Mouse (Mus musculus): Measurements from ENCODE around the gene Ppa1. TPM values are rescaled to one million over a fixed set of nuclear protein-coding genes. Genes with fewer than 3 reads are reported as not detected.
"Not testable (repeated sequence)": the region's sequence is repeated elsewhere in the genome, so short reads cannot be mapped to it uniquely, and the experiment has no call there.

Ppa1 gene
- polyA plus RNA-seq (2015; fragmentation: Nextera tagmentation; extraction: Ambion mirVana): 156 and 158 TPM in 2 replicates

DNA sequence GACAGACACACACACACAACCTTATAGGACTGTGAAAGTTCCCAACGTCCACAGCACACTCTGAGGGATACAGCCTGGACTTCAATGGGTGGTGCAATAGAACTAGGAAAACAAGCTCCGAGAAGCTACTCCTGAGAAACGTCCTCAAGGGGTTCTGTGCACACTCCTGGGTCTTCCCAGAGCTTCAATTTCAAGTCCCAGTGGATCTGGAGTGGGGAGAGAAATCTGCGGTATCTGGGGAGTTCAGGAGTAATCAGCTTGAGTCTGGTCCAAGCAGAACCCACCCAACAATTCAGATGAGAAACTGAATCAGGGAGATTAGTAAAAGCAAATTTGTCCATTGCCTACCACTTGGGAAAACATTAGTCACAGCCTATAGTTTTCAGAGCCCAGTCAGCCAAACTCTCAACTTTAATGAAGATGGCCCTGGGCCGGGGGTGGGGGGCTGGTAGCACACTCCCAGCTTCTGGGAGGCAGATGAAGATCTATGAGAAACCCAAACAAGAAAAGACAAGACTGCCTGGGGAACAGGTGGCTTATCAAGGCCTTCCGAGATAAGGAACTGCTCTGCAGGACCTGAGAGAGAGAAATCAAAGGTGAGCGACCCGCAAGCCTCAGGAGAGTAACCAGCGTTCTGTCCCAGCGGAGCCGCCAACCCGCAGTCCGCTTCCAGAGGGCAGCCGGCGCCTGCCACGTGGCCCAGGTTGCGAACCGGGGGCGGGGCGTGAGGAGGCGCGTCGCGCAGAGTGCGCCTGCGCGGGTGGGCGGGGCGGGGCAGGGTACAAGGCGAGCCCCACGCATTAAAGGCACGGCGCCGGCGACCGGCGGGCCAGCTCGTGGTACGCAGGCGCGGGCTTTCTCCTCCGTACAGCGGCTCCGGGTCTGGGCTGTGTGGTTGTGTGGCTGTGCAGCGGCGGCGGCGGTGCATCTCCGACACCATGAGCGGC is at the start of gene Ppa1:
Gene Ppa1 (plus strand): TSS at position 763 of the 947 bp plus-strand sequence.
- Histone ChIP-seq H3K4me2 (ENCODE audit: low read depth, low read length) (peak within 1 kb of the TSS; percentile 78), H3K4me1 (ENCODE audit: control insufficient read depth, insufficient read depth, low read length) (0 out of 2 replicates have a peak, but pooled peaks cover 4% of the 10 kb centered on the region), H3K27me3 (ENCODE audit: control insufficient read depth, insufficient read depth, low read length) (no peaks in the 10 kb centered on the region), H3K27ac (ENCODE audit: low read length) (peak within 1 kb of the TSS; percentile 81), H3K9ac (ENCODE audit: low read length) (peak within 1 kb of the TSS; percentile 81), H3K9me3 (replicated peaks; ENCODE audit: control insufficient read depth, low read length) (no peaks in the 10 kb centered on the region), H3K4me3 (replicated peaks; ENCODE audit: low read length) (peak within 1 kb of the TSS; percentile 75), H3K36me3 (ENCODE audit: control insufficient read depth, insufficient read depth, low read length) (no peaks in the 10 kb centered on the region)
- ATAC-seq (ENCODE audit: insufficient read depth, low FRiP score): peak; percentile 97
- WGBS: 2% methylated on average over 48 of the region's 50 CpGs

DNA sequence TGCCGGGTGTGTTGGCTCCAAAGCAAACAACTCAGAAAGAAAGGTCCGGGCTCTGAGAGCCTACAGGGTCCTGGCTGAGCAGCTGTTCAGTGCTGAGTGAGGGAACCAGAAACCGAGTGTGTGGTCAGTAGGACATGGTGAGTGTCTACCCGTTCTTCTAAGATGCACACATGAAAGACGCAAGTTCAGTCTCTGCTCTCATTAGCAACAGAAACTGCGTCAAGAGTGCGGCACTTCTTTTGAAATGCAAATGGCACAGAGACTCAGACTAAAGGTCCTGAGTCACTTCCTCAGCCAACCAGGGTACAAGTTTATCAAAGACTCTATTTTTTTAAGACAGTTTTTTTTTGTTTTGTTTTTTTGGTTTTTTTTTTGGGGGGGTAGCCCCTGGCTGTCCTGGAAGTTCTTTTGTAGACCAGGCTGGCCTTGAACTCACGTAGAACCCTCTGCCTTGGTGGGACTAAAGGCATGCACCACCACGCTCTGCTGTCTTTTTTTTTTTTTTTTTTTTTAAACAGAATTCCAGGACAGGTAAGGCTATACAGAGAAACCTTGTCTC is 48.7 kb upstream of the Ppa1 start:
- Histone ChIP-seq H3K27me3 (ENCODE audit: control insufficient read depth, insufficient read depth, low read length) (peaks cover 18% of the 10 kb centered on the region), H3K4me2 (ENCODE audit: low read depth, low read length) (no peak overlapping the region), H3K9ac (ENCODE audit: low read length) (no peak overlapping the region), H3K4me1 (ENCODE audit: control insufficient read depth, insufficient read depth, low read length) (no peaks in the 10 kb centered on the region; the same call in 1 of the 2 replicates), H3K27ac (ENCODE audit: low read length) (no peak overlapping the region), H3K9me3 (replicated peaks; ENCODE audit: control insufficient read depth, low read length) (no peaks in the 10 kb centered on the region), H3K36me3 (ENCODE audit: control insufficient read depth, insufficient read depth, low read length) (no peaks in the 10 kb centered on the region), H3K4me3 (replicated peaks; ENCODE audit: low read length) (no peak overlapping the region)
- no peak for ATAC-seq (ENCODE audit: insufficient read depth, low FRiP score)
- WGBS: 72% methylated on average over 9 of the region's 9 CpGs

DNA sequence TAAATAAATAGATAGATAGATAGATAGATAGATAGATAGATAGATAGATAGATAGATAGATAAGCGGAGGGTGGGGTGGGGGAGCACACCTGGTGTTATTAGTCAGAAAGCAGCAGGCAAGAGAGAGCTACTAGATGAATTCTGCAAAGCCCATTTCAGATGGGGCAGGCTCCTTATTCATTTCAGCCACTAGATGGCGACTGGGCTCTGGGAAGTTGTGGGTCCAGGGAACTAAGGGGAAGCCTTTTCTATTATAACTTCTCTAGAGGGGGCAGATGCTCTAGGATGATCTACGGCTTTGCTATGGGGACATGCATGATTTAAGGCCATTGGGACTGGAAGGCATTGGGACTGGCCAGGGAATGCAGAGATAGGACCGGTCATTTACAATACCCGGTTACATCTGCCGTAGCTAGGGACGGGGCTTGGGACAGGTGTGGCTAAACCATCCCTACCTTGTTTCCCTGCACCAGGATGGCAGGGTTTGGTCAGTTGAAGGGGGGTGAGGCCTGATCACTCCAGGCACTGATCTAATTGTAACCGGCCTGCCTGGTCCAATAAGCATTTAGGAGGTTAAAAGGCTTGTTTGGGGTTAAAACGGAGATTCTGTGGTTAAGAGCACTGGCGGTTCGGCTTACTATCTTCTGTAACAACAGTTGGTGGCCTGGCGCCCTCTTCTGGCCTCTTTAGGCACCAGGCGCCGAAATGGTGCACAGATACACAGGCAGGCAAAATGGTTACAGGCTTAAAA is 45.9 kb upstream of the Ppa1 start:
- H3K36me3 ChIP-seq (ENCODE audit: control insufficient read depth, insufficient read depth, low read length): no peaks in the 10 kb centered on the region
- H3K4me1 ChIP-seq (ENCODE audit: control insufficient read depth, insufficient read depth, low read length): no peaks in the 10 kb centered on the region
- peak; percentile 30; the same call in 1 of the 2 replicates for ATAC-seq (ENCODE audit: insufficient read depth, low FRiP score)
- H3K4me3 ChIP-seq (replicated peaks; ENCODE audit: low read length): 0 out of 2 replicates have a peak overlapping the region, but pooled peaks have one; percentile 3
- no peak overlapping the region for H3K27ac ChIP-seq (ENCODE audit: low read length)
- no peak overlapping the region for H3K9ac ChIP-seq (ENCODE audit: low read length)
- peak overlapping the region; percentile 34 for H3K4me2 ChIP-seq (ENCODE audit: low read depth, low read length)
- no peaks in the 10 kb centered on the region for H3K9me3 ChIP-seq (replicated peaks; ENCODE audit: control insufficient read depth, low read length)
- H3K27me3 ChIP-seq (ENCODE audit: control insufficient read depth, insufficient read depth, low read length): peaks cover 9% of the 10 kb centered on the region; the same call in 1 of the 2 replicates
- 15% methylated on average over 14 of the region's 14 CpGs for WGBS

DNA sequence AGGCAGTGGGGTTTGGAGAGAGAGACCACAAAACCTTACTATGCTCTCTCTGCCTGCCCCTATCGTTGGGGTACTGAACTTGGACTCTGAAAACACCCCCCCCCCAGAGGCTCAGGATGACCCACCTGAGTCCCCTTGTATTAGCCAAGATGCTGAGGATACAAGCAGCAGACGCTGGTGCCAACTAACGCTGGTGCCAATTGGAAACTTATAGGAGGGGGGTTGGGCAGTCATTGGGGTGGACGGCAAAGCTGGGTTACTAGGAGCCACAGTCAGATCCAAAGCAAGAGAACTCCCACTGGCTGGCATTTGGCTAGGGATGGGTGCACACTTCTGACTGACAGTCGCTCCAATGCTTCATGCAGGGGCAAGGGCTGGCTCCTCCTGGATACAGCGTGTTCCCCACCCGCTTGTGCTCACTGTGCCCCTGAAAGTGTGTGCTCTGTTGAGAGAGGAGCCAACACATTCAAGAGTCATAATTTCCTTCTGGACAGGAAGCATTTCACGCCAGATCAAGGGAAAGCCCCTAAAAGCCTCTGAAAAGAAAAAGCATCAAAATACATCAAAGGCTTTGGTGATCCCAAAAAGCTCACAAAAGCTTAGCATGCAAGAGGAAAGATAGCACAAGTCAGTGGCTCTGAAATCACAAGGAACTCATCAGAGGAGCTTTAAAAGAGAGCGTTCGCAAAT is 43.8 kb upstream of the Ppa1 start:
- Histone ChIP-seq H3K4me1 (ENCODE audit: control insufficient read depth, insufficient read depth, low read length) (no peaks in the 10 kb centered on the region), H3K9me3 (replicated peaks; ENCODE audit: control insufficient read depth, low read length) (no peaks in the 10 kb centered on the region), H3K4me2 (ENCODE audit: low read depth, low read length) (no peak overlapping the region), H3K4me3 (replicated peaks; ENCODE audit: low read length) (no peak overlapping the region), H3K27me3 (ENCODE audit: control insufficient read depth, insufficient read depth, low read length) (0 out of 2 replicates have a peak, but pooled peaks cover 5% of the 10 kb centered on the region), H3K36me3 (ENCODE audit: control insufficient read depth, insufficient read depth, low read length) (no peaks in the 10 kb centered on the region), H3K9ac (ENCODE audit: low read length) (no peak overlapping the region), H3K27ac (ENCODE audit: low read length) (no peak overlapping the region)
- 67% methylated on average over 10 of the region's 10 CpGs for WGBS
- no peak for ATAC-seq (ENCODE audit: insufficient read depth, low FRiP score)

DNA sequence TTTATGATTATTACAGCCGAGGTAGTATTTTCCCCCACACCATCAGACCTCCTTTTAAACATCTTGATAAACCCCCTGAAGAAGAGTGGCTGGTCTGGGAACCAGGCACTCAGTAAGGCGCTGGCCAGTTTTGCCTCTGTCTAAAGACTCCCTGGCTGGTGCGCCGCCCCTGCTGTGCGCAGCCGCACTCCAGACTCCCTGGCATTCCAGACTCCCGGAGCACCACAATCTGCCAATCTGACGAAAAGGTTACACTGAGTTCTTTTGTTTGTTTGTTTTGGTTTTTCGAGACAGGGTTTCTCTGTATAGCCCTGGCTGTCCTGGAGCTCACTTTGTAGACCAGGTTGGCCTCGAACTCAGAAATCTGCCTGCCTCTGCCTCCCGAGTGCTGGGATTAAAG is 43.0 kb upstream of the Ppa1 start:
- 73% methylated on average over 11 of the region's 11 CpGs for WGBS

DNA sequence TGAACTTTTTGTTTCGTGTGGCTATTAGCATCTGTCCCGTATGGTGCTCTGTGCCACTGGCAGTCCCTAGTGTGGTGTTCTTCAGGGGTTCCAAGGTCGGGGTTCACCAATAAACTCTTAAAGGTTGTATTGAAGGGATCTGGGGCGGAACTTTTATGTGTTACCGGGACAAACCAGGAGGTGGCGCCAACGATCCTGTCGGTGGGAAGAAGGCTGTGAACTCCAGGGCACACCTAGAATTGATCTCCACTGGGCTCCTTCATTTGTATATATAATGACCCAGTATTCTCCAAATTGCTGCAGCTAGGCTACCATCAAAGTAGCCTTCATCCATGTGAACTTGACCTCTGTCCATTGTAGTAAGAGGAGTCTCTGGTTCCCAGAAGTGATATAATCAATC is 42.5 kb upstream of the Ppa1 start:
- H3K36me3 ChIP-seq (ENCODE audit: control insufficient read depth, insufficient read depth, low read length): no peaks in the 10 kb centered on the region

More for the DNA sequence above, 43.0 kb upstream of the Ppa1 start:
- not testable (repeated sequence) for H3K4me2 ChIP-seq (ENCODE audit: low read depth, low read length); H3K4me3 ChIP-seq (replicated peaks; ENCODE audit: low read length); H3K27ac ChIP-seq (ENCODE audit: low read length); H3K9me3 ChIP-seq (replicated peaks; ENCODE audit: control insufficient read depth, low read length); ATAC-seq (ENCODE audit: insufficient read depth, low FRiP score); H3K27me3 ChIP-seq (ENCODE audit: control insufficient read depth, insufficient read depth, low read length); H3K36me3 ChIP-seq (ENCODE audit: control insufficient read depth, insufficient read depth, low read length); H3K9ac ChIP-seq (ENCODE audit: low read length); H3K4me1 ChIP-seq (ENCODE audit: control insufficient read depth, insufficient read depth, low read length)

DNA sequence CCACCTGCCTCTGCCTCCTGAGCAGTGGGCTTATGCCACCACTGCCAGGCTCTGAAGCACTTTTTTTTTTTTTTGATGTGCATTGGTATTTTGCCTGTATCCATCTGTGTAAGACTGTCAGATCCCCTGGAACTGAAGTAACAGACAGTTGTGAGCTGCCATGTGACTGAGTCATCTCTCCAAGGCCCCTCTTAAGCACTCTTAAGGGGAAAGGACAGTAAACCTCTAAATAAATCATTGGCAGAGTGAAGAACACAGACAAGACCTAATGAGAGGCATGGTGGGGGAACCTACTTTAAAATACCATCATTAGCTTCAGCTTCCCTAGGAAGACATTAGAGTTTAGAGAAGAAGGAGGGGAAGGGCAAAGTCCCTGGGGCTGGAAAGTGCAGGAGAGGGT is 40.1 kb upstream of the Ppa1 start:
- Histone ChIP-seq H3K36me3 (ENCODE audit: control insufficient read depth, insufficient read depth, low read length) (no peaks in the 10 kb centered on the region), H3K9me3 (replicated peaks; ENCODE audit: control insufficient read depth, low read length) (no peaks in the 10 kb centered on the region), H3K4me2 (ENCODE audit: low read depth, low read length) (no peak overlapping the region), H3K9ac (ENCODE audit: low read length) (no peak overlapping the region), H3K4me3 (replicated peaks; ENCODE audit: low read length) (no peak overlapping the region), H3K27ac (ENCODE audit: low read length) (no peak overlapping the region), H3K27me3 (ENCODE audit: control insufficient read depth, insufficient read depth, low read length) (0 out of 2 replicates have a peak, but pooled peaks cover 5% of the 10 kb centered on the region), H3K4me1 (ENCODE audit: control insufficient read depth, insufficient read depth, low read length) (no peaks in the 10 kb centered on the region)
- ATAC-seq (ENCODE audit: insufficient read depth, low FRiP score): no peak

More for the DNA sequence above, 42.5 kb upstream of the Ppa1 start:
- H3K4me2 ChIP-seq (ENCODE audit: low read depth, low read length): no peak overlapping the region
- no peak overlapping the region for H3K27ac ChIP-seq (ENCODE audit: low read length)
- WGBS: 13% methylated on average over 8 of the region's 8 CpGs
- H3K4me3 ChIP-seq (replicated peaks; ENCODE audit: low read length): no peak overlapping the region
- no peaks in the 10 kb centered on the region for H3K9me3 ChIP-seq (replicated peaks; ENCODE audit: control insufficient read depth, low read length)
- ATAC-seq (ENCODE audit: insufficient read depth, low FRiP score): no peak
- no peak overlapping the region for H3K9ac ChIP-seq (ENCODE audit: low read length)
- 0 out of 2 replicates have a peak, but pooled peaks cover 5% of the 10 kb centered on the region for H3K27me3 ChIP-seq (ENCODE audit: control insufficient read depth, insufficient read depth, low read length)
- no peaks in the 10 kb centered on the region for H3K4me1 ChIP-seq (ENCODE audit: control insufficient read depth, insufficient read depth, low read length)

DNA sequence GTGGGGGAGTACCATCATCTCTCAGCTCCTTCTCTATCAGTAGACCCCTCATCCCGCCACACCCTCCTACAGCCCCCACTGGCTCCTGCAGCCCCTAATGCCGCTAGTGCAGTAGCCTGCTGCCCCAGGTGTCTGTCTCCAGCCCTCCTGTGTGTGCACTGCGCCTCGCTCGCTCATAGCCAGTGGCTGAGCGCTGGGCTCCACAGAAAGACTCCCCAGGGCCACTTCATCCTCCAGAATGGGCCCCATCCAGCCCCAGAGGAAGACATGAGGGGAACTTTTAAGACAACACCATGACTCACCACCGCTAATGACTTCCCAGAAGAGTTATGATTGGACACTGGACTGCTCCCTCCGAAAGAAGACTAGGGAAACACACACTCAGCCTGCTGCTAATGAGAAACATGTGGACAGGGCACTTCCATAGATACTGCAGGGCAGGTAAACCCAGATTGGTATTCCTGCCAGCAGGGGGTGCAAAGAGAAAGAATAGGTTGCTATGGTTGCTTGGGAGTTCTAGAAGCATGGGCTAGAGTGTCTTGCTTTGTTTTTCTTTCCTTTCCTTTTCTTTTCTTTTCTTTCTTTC is 37.6 kb upstream of the Ppa1 start:
- H3K9me3 ChIP-seq (replicated peaks; ENCODE audit: control insufficient read depth, low read length): no peaks in the 10 kb centered on the region
- no peaks in the 10 kb centered on the region for H3K4me1 ChIP-seq (ENCODE audit: control insufficient read depth, insufficient read depth, low read length)
- no peak overlapping the region for H3K9ac ChIP-seq (ENCODE audit: low read length)
- no peaks in the 10 kb centered on the region for H3K36me3 ChIP-seq (ENCODE audit: control insufficient read depth, insufficient read depth, low read length)
- ATAC-seq (ENCODE audit: insufficient read depth, low FRiP score): no peak; the same call in 1 of the 2 replicates
- H3K27me3 ChIP-seq (ENCODE audit: control insufficient read depth, insufficient read depth, low read length): no peaks in the 10 kb centered on the region
- H3K27ac ChIP-seq (ENCODE audit: low read length): no peak overlapping the region
- H3K4me2 ChIP-seq (ENCODE audit: low read depth, low read length): no peak overlapping the region
- no peak overlapping the region for H3K4me3 ChIP-seq (replicated peaks; ENCODE audit: low read length)
- WGBS: 74% methylated on average over 8 of the region's 8 CpGs
